Mouse (Mus musculus): Measurements from ENCODE around the gene Icosl.
"Not testable (repeated sequence)": the region's sequence is repeated elsewhere in the genome, so short reads cannot be mapped to it uniquely, and the experiment has no call there.

The Icosl gene

GRCm38 (mm10) chr10:78069101-78070011, at the start of gene Icosl:
Gene Icosl, plus strand, starts transcription at chr10:78069302.
- DNase-seq: peak; percentile 82

GRCm38 (mm10) chr10:78019984-78020383, 49.1 kb upstream of the Icosl start:
- not testable (repeated sequence) for DNase-seq

GRCm38 (mm10) chr10:78025453-78025852, 43.6 kb upstream of the Icosl start:
- not testable (repeated sequence) for DNase-seq

- peak; percentile 56 for DNase-seq
These were observed 41.0 kb upstream of the Icosl start for GRCm38 (mm10) chr10:78028129-78028528.

- DNase-seq: no peak
These were observed 40.0 kb upstream of the Icosl start for GRCm38 (mm10) chr10:78029080-78029479.

GRCm38 (mm10) chr10:78031987-78032386, 37.1 kb upstream of the Icosl start:
- DNase-seq: no peak

- DNase-seq: no peak
These were observed 32.0 kb upstream of the Icosl start for GRCm38 (mm10) chr10:78037139-78037538.

GRCm38 (mm10) chr10:78041647-78042046, 27.5 kb upstream of the Icosl start, which contains the start of gene Dnmt3l:
Gene Dnmt3l, plus strand, starts transcription at chr10:78041947.
- no peak for DNase-seq

GRCm38 (mm10) chr10:78042096-78042495, 27.0 kb upstream of the Icosl start:
- no peak for DNase-seq

GRCm38 (mm10) chr10:78042697-78043405, 26.3 kb upstream of the Icosl start:
- no peak for DNase-seq

- DNase-seq: peak; percentile 52
These were observed 25.7 kb upstream of the Icosl start, which contains the start of gene Aire for GRCm38 (mm10) chr10:78043406-78043836. Gene Aire, minus strand, starts transcription at chr10:78043610.

- no peak for DNase-seq
These were observed 24.6 kb upstream of the Icosl start for GRCm38 (mm10) chr10:78044531-78044930.

- no peak for DNase-seq
These were observed 22.7 kb upstream of the Icosl start for GRCm38 (mm10) chr10:78046388-78046787.

- no peak for DNase-seq
These were observed 20.9 kb upstream of the Icosl start for GRCm38 (mm10) chr10:78048061-78048730.

- no peak for DNase-seq
These were observed 19.5 kb upstream of the Icosl start for GRCm38 (mm10) chr10:78049519-78050035.

- DNase-seq: peak; percentile 20
These were observed 14.2 kb upstream of the Icosl start for GRCm38 (mm10) chr10:78054633-78055565.

- no peak for DNase-seq
These were observed 12.0 kb upstream of the Icosl start for GRCm38 (mm10) chr10:78057056-78057455.

- no peak for DNase-seq
These were observed 6.0 kb upstream of the Icosl start for GRCm38 (mm10) chr10:78063122-78063521.

- peak; percentile 46 for DNase-seq
These were observed 1.9 kb upstream of the Icosl start for GRCm38 (mm10) chr10:78067226-78067625.

GRCm38 (mm10) chr10:78068541-78068940, 561 bp upstream of the Icosl start:
- DNase-seq: no peak

GRCm38 (mm10) chr10:78074151-78074550, 5.0 kb downstream of the Icosl start:
- DNase-seq: no peak

GRCm38 (mm10) chr10:78074977-78075376, 5.9 kb downstream of the Icosl start:
- no peak for DNase-seq
